Mouse (Mus musculus) liver, embryonic 14.5 days (tissue): Measurements from ENCODE around the gene Wbp2.

Experiments
- CTCF ChIP-seq: IDR thresholded peaks from 2 replicates; pipeline ENCODE4 v1.5.1; 2016; ENCODE audit warnings: antibody characterized with exemption, low read depth, control low read depth
- EP300 ChIP-seq: IDR thresholded peaks from 2 replicates; pipeline ENCODE4 v1.6.1; 2016; ENCODE audit warnings: antibody characterized with exemption, low read depth

DNA sequence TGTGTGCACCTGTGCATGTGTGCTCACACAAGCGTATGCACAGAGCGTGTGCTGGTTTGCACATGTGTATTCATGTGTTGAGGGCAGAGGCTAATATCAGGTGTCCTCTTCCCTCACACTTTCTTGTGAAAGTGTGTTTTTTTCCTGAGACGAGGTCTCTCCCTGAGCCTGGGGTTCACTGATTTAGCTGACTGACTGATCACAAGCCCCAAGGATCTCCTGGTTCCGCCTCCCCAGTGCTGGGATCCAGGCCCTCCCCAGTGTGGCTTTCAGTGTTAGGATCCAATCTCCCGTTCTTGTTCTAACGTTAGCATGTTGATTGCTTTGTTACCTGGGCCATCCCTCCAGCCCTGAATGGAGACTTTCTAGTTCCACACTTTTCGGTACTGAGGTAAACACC is 14.0 kb upstream of the Wbp2 start:
- TF ChIP-seq CTCF (no peak), EP300 (no peak)
